Mouse (Mus musculus): ENCODE measurements at regions not wholly inside any gene's neighbourhood (a gene's known extent, or its start where the extent isn't known, plus 50 kb on each side); places are given as distances from the start of the nearest gene placed in this dataset.

GRCm38 (mm10) chr1:35242849-35243248 is 393.1 kb downstream of the Plekhb2 start:
- TF ChIP-seq EP300 (IDR thresholded peaks at IDR 0.05; ENCODE audit: insufficient read depth, low read depth, low read length) = no peak
- no peak for TF ChIP-seq CTCF (IDR thresholded peaks at IDR 0.05; ENCODE audit: low read depth, low read length)
- no peak for TF ChIP-seq POLR2A (IDR thresholded peaks at IDR 0.05; ENCODE audit: insufficient read depth, low read length)
